Mouse (Mus musculus): Measurements from ENCODE around the gene Utp4. TPM values are rescaled to one million over a fixed set of nuclear protein-coding genes. Genes with fewer than 3 reads are reported as not detected.

The Utp4 gene
- total RNA-seq, 2 experiments from 2014 or later, result 43.4 to 47.9 TPM

GRCm38 (mm10) chr8:106958212-106958611 lies 64.8 kb downstream of the Utp4 start:
- TF ChIP-seq CTCF (conservative IDR thresholded peaks at IDR 0.05), result no peak
- Histone ChIP-seq H3K4me3 (no peak overlapping the region), H3K27ac (no peak overlapping the region)
- DNase-seq (ENCODE audit: low spot score in 2 of 2), result no peak

- H3K27ac ChIP-seq, result no peak overlapping the region
- H3K4me3 ChIP-seq, result no peak overlapping the region
- TF ChIP-seq CTCF (conservative IDR thresholded peaks at IDR 0.05), result no peak
- DNase-seq (ENCODE audit: low spot score in 2 of 2), result no peak
Observed at GRCm38 (mm10) chr8:106959626-106960025, 66.2 kb downstream of the Utp4 start.

- no peak for TF ChIP-seq CTCF (conservative IDR thresholded peaks at IDR 0.05)
- no peak overlapping the region for H3K4me3 ChIP-seq
- no peak for DNase-seq (ENCODE audit: low spot score in 2 of 2)
Observed at GRCm38 (mm10) chr8:106962322-106962721, 68.9 kb downstream of the Utp4 start.

GRCm38 (mm10) chr8:106963365-106963764 lies 69.9 kb downstream of the Utp4 start:
- Histone ChIP-seq H3K27ac (no peak overlapping the region), H3K4me3 (no peak overlapping the region)
- no peak for TF ChIP-seq CTCF (conservative IDR thresholded peaks at IDR 0.05)
- no peak for DNase-seq (ENCODE audit: low spot score in 2 of 2)

More at GRCm38 (mm10) chr8:106962322-106962721, 68.9 kb downstream of the Utp4 start:
- no peak overlapping the region for H3K27ac ChIP-seq

- H3K4me3 ChIP-seq, result no peak overlapping the region
- no peak for DNase-seq (ENCODE audit: low spot score in 2 of 2)
- no peak for TF ChIP-seq CTCF (conservative IDR thresholded peaks at IDR 0.05)
- no peak overlapping the region for H3K27ac ChIP-seq
Observed at GRCm38 (mm10) chr8:106964573-106964972, 71.1 kb downstream of the Utp4 start.

GRCm38 (mm10) chr8:106969964-106970363 lies 76.5 kb downstream of the Utp4 start:
- no peak for TF ChIP-seq CTCF (conservative IDR thresholded peaks at IDR 0.05)
- Histone ChIP-seq H3K4me3 (no peak overlapping the region), H3K27ac (no peak overlapping the region)
- no peak for DNase-seq (ENCODE audit: low spot score in 2 of 2)

GRCm38 (mm10) chr8:106971916-106972315 lies 78.5 kb downstream of the Utp4 start:
- H3K27ac ChIP-seq, result peak overlapping the region; percentile 81
- TF ChIP-seq CTCF (conservative IDR thresholded peaks at IDR 0.05), result no peak
- no peak for DNase-seq (ENCODE audit: low spot score in 2 of 2)
- H3K4me3 ChIP-seq, result no peak overlapping the region

Other genes starting within 250 kb of the Utp4 start
- 1 to 10 TPM; 6.7 to 6.9 TPM for gene Tango6, start 210.6 kb upstream of the Utp4 start, total RNA-seq (2021)
- 1 to 10 TPM; 1.3 to 1.9 TPM for gene Has3, start 23.4 kb upstream of the Utp4 start, total RNA-seq (2021)
- gene Sntb2, start 42.1 kb downstream of the Utp4 start, total RNA-seq (2021), result 10 to 100 TPM; 24.8 to 24.9 TPM
- 100 to 1,000 TPM; 112 to 116 TPM for gene Vps4a, start 137.6 kb downstream of the Utp4 start, total RNA-seq (2021)
- gene Pdf, start 155.0 kb downstream of the Utp4 start, total RNA-seq (2021), result 10 to 100 TPM; 25.2 to 26.1 TPM
- gene Cog8, start 163.1 kb downstream of the Utp4 start, total RNA-seq (2021), result 10 to 100 TPM; 27.8 to 32.5 TPM
- 10 to 100 TPM; 43.5 to 46.2 TPM for gene Nip7, start 163.2 kb downstream of the Utp4 start, total RNA-seq (2021)
- gene Tmed6, start 172.0 kb downstream of the Utp4 start, total RNA-seq (2021), result under 1 TPM in 1 of 2 experiments, not detected in 1; 0.42 TPM
- 10 to 100 TPM; 32.7 to 39.2 TPM for gene Terf2, start 202.9 kb downstream of the Utp4 start, total RNA-seq (2021)

All from layer of hippocampus, adult 2 months (tissue).